Mouse (Mus musculus) forebrain, embryonic 11.5 days (tissue): ENCODE results near the gene Synj1. TPM values are rescaled to one million over a fixed set of nuclear protein-coding genes. Genes with fewer than 3 reads are reported as not detected.

Experiments used
- ATAC-seq: fragments of 200-750 bp; cut with Nextera tagmentation; replicated peaks from 2 replicates; pipeline ENCODE4 v1.8.0; 2017; ENCODE audit warnings: moderate TSS enrichment; ENCODE audit not compliant: low FRiP score
- DNase-seq: peaks from one replicate; pipeline ENCODE4 v3.0.0-alpha.2; 2017; ENCODE audit warnings: low spot score
- H3K27ac ChIP-seq: fragments of 300-500 bp; sonication (generic); 2 replicates; pipeline ENCODE4 v1.5.1; 2014; ENCODE audit warnings: low read depth, low read length
- H3K27me3 ChIP-seq: fragments of 300-500 bp; sonication (generic); 2 replicates; pipeline ENCODE4 v1.6.1; 2014; ENCODE audit warnings: mild to moderate bottlenecking, low read length, mixed read lengths; ENCODE audit not compliant: control insufficient read depth, insufficient read depth
- H3K36me3 ChIP-seq: fragments of 300-500 bp; sonication (generic); 2 replicates; pipeline ENCODE4 v1.6.1; 2014; ENCODE audit warnings: mild to moderate bottlenecking, low read length, moderate library complexity, mixed read lengths; ENCODE audit not compliant: control insufficient read depth, insufficient read depth
- H3K4me1 ChIP-seq: fragments of 300-500 bp; sonication (generic); replicated peaks from 2 replicates; pipeline ENCODE4 v1.6.1; 2014; ENCODE audit warnings: low read length, mixed read lengths; ENCODE audit not compliant: control insufficient read depth, insufficient read depth
- H3K4me2 ChIP-seq: fragments of 300-500 bp; sonication (generic); 2 replicates; pipeline ENCODE4 v1.6.1; 2014; ENCODE audit warnings: low read depth, mild to moderate bottlenecking, low read length, moderate library complexity, mixed read lengths; ENCODE audit not compliant: severe bottlenecking
- H3K4me3 ChIP-seq: fragments of 300-500 bp; sonication (generic); 2 replicates; pipeline ENCODE4 v1.5.1; 2014; ENCODE audit warnings: low read depth, low read length
- H3K9ac ChIP-seq: fragments of 300-500 bp; sonication (generic); 2 replicates; pipeline ENCODE4 v1.6.1; 2014; ENCODE audit warnings: low read length
- H3K9me3 ChIP-seq: fragments of 300-500 bp; sonication (generic); 2 replicates; pipeline ENCODE4 v1.6.1; 2016; ENCODE audit warnings: low read length, mixed read lengths; ENCODE audit not compliant: control insufficient read depth
- WGBS: fragments of 180-500 bp; shearing (Covaris S2); extraction: QIAGEN DNeasy Blood & Tissue Kit; methylation state at CpG from one replicate; pipeline ENCODE4 v1.1.7; 2014; 5-methylcytosine and 5-hydroxymethylcytosine counted together
- polyA plus RNA-seq: library from polyadenylated mRNA; unstranded; fragments of >200 nt; fragmentation: Nextera tagmentation; extraction: Ambion mirVana; gene quantifications from 2 replicates; pipeline ENCODE4 v1.2.1, GENCODE M21; 2014

The Synj1 gene
- polyA plus RNA-seq, 1 experiment from 2014 or later: 25.2 TPM

GRCm38 (mm10) chr16:90924606-90925370, 86.3 kb downstream of the Synj1 start:
- DNase-seq: peak; percentile 48
- Histone ChIP-seq H3K4me2 (no peak overlapping the region), H3K4me3 (no peak overlapping the region), H3K36me3 (no peaks in the 10 kb centered on the region), H3K4me1 (no peaks in the 10 kb centered on the region), H3K9me3 (no peaks in the 10 kb centered on the region), H3K9ac (no peak overlapping the region), H3K27ac (no peak overlapping the region), H3K27me3 (no peaks in the 10 kb centered on the region)
- 92% methylated on average over 13 of the region's 13 CpGs for WGBS
- no peak for ATAC-seq

- DNase-seq (no peak), ATAC-seq (no peak)
- no peak overlapping the region for H3K9ac ChIP-seq
- H3K4me2 ChIP-seq: no peak overlapping the region
- 69% methylated on average over 10 of the region's 10 CpGs for WGBS
- no peaks in the 10 kb centered on the region for H3K27me3 ChIP-seq
- H3K4me1 ChIP-seq: no peaks in the 10 kb centered on the region
- H3K27ac ChIP-seq: no peak overlapping the region
- H3K9me3 ChIP-seq: no peaks in the 10 kb centered on the region
- H3K4me3 ChIP-seq: no peak overlapping the region
- H3K36me3 ChIP-seq: no peaks in the 10 kb centered on the region
Measured at GRCm38 (mm10) chr16:90921471-90922159, 89.5 kb downstream of the Synj1 start.

- DNase-seq (no peak), ATAC-seq (no peak)
- Histone ChIP-seq H3K9me3 (no peaks in the 10 kb centered on the region), H3K27me3 (no peaks in the 10 kb centered on the region), H3K36me3 (no peaks in the 10 kb centered on the region; the same call in 1 of the 2 replicates), H3K4me2 (no peak overlapping the region), H3K27ac (no peak overlapping the region), H3K9ac (no peak overlapping the region), H3K4me1 (no peaks in the 10 kb centered on the region), H3K4me3 (no peak overlapping the region)
- WGBS: 68% methylated on average over 8 of the region's 8 CpGs
Measured at GRCm38 (mm10) chr16:90917156-90917555, 94.0 kb downstream of the Synj1 start.

- H3K4me3 ChIP-seq: no peak overlapping the region
- 28% methylated on average over 12 of the region's 12 CpGs for WGBS
- ATAC-seq (no peak), DNase-seq (no peak)
- H3K9ac ChIP-seq: 0 out of 2 replicates have a peak overlapping the region, but pooled peaks have one; percentile 14
- H3K27me3 ChIP-seq: no peaks in the 10 kb centered on the region
- H3K9me3 ChIP-seq: no peaks in the 10 kb centered on the region
- H3K4me1 ChIP-seq: no peaks in the 10 kb centered on the region
- no peak overlapping the region for H3K27ac ChIP-seq
- H3K36me3 ChIP-seq: no peaks in the 10 kb centered on the region; the same call in 1 of the 2 replicates
- H3K4me2 ChIP-seq: no peak overlapping the region
Measured at GRCm38 (mm10) chr16:90916040-90916481, 95.0 kb downstream of the Synj1 start.

- 94% methylated on average over 13 of the region's 13 CpGs for WGBS
- no peak for ATAC-seq
Measured at GRCm38 (mm10) chr16:90911766-90912165, 99.3 kb downstream of the Synj1 start.

GRCm38 (mm10) chr16:90910855-90911533, 100.1 kb downstream of the Synj1 start:
- Histone ChIP-seq H3K9me3 (no peaks in the 10 kb centered on the region), H3K4me2 (no peak overlapping the region), H3K27ac (no peak overlapping the region), H3K9ac (no peak overlapping the region), H3K36me3 (no peaks in the 10 kb centered on the region; the same call in 1 of the 2 replicates), H3K4me1 (no peaks in the 10 kb centered on the region), H3K4me3 (no peak overlapping the region), H3K27me3 (no peaks in the 10 kb centered on the region)
- WGBS: 82% methylated on average over 17 of the region's 17 CpGs
- ATAC-seq (no peak), DNase-seq (no peak)

More at GRCm38 (mm10) chr16:90911766-90912165, 99.3 kb downstream of the Synj1 start:
- H3K36me3 ChIP-seq: no peaks in the 10 kb centered on the region; the same call in 1 of the 2 replicates
- H3K4me2 ChIP-seq: no peak overlapping the region
- H3K9me3 ChIP-seq: no peaks in the 10 kb centered on the region
- no peaks in the 10 kb centered on the region for H3K27me3 ChIP-seq
- no peak overlapping the region for H3K9ac ChIP-seq
- H3K4me3 ChIP-seq: no peak overlapping the region
- no peaks in the 10 kb centered on the region for H3K4me1 ChIP-seq
- no peak overlapping the region for H3K27ac ChIP-seq
- no peak for DNase-seq

- Histone ChIP-seq H3K36me3 (no peaks in the 10 kb centered on the region), H3K9ac (no peak overlapping the region), H3K27ac (no peak overlapping the region), H3K4me1 (no peaks in the 10 kb centered on the region), H3K4me3 (no peak overlapping the region), H3K4me2 (no peak overlapping the region), H3K27me3 (no peaks in the 10 kb centered on the region), H3K9me3 (no peaks in the 10 kb centered on the region)
- ATAC-seq (no peak), DNase-seq (no peak)
- 74% methylated on average over 7 of the region's 7 CpGs for WGBS
Measured at GRCm38 (mm10) chr16:90907250-90907649, 103.9 kb downstream of the Synj1 start.

- Histone ChIP-seq H3K9me3 (no peaks in the 10 kb centered on the region), H3K4me1 (no peaks in the 10 kb centered on the region), H3K36me3 (no peaks in the 10 kb centered on the region), H3K9ac (no peak overlapping the region), H3K27me3 (no peaks in the 10 kb centered on the region), H3K27ac (no peak overlapping the region), H3K4me3 (no peak overlapping the region), H3K4me2 (no peak overlapping the region)
- 33% methylated on average over 5 of the region's 5 CpGs for WGBS
- DNase-seq: no peak
- ATAC-seq: no peak
Measured at GRCm38 (mm10) chr16:90903300-90903699, 107.8 kb downstream of the Synj1 start.
